Mouse (Mus musculus): ENCODE data around the gene Fam114a1.

- TF ChIP-seq CTCF (IDR thresholded peaks at IDR 0.05; ENCODE audit: extremely low read depth, insufficient read depth, insufficient read length, insufficient replicate concordance) (no peak), POLR2A (IDR thresholded peaks at IDR 0.05; ENCODE audit: low read depth, low read length) (no peak)
Measured at GRCm38 (mm10) chr5:65049880-65050279, 80.0 kb downstream of the Fam114a1 start.

Measured in spleen, adult 2 months (tissue).